Mouse (Mus musculus): ENCODE measurements around the gene Tgoln1.

DNA sequence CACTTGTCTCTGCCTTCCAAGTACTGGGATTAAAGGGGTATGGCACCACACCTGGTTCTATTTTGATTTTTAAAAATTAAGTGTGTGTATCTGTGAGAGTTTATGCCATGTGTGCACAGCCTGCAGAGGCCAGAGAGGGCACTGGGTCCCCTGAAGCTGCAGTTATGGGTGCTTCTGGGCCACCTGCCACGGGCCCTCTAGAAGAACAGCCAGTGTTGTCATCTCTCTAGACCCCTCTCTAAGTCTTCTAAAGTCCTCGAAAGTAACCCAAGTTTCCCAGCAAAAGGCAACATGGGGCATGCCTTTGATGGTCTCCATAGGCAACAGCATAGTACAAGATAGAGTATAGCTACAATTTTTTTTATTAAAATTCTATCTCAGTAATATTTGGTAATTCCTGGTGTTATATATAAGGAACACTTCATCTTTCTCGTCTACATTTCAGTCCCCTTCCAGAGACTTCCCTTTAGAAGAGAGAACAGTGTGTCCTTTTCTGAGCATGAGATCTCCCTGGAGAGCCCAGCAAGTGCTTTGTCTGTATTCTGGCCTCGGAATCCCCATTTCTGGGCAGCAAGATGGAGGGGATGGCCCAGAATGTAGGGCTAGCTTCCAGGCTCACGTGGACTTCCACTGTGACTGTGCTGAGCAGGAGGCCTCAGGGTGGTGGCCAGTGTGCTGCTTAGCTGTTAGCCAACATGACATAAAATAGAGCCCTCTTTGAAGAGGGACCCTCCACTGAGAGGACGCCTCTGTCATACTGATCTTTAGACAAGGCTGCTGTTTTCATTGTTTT is 23.6 kb downstream of the Tgoln1 start:
- no peak for TF ChIP-seq CTCF (IDR thresholded peaks at IDR 0.05; ENCODE audit: control insufficient read depth, insufficient read depth, insufficient read length)
- no peak for TF ChIP-seq MYOG (IDR thresholded peaks at IDR 0.05; ENCODE audit: control insufficient read depth, extremely low read depth, insufficient read length)
- no peak for TF ChIP-seq MAX (IDR thresholded peaks at IDR 0.05)
- TF ChIP-seq CEBPB (IDR thresholded peaks at IDR 0.05; ENCODE audit: low read depth), result no peak
- TF ChIP-seq MYOD1 (IDR thresholded peaks at IDR 0.05; ENCODE audit: control insufficient read depth, insufficient read length, low read depth), result no peak
- TF ChIP-seq USF1 (IDR thresholded peaks at IDR 0.05; ENCODE audit: low read depth), result no peak
